Mouse (Mus musculus) heart, embryonic 16.5 days (tissue): ENCODE results near the gene Fgf3. TPM values are rescaled to one million over a fixed set of nuclear protein-coding genes. Genes with fewer than 3 reads are reported as not detected.

ENCODE experiments used
- ATAC-seq: fragments of 200-750 bp; cut with Nextera tagmentation; replicated peaks from 2 replicates; pipeline ENCODE4 v1.8.0; 2017; ENCODE audit warnings: moderate number of reproducible peaks; ENCODE audit not compliant: insufficient read depth, low FRiP score; ENCODE audit errors: extremely low read depth
- H3K27ac ChIP-seq: fragments of 300-500 bp; sonication (generic); 2 replicates; pipeline ENCODE4 v1.5.1; 2014; ENCODE audit warnings: mild to moderate bottlenecking, low read length, control low read depth, moderate library complexity
- H3K27me3 ChIP-seq: fragments of 300-500 bp; sonication (generic); 2 replicates; pipeline ENCODE4 v1.6.1; 2014; ENCODE audit warnings: low read length, mixed read lengths; ENCODE audit not compliant: control insufficient read depth, insufficient read depth
- H3K36me3 ChIP-seq: fragments of 300-500 bp; sonication (generic); 2 replicates; pipeline ENCODE4 v1.6.1; 2014; ENCODE audit not compliant: control insufficient read depth, insufficient read depth
- H3K4me1 ChIP-seq: fragments of 300-500 bp; sonication (generic); 2 replicates; pipeline ENCODE4 v1.6.1; 2014; ENCODE audit warnings: low read length, mixed read lengths; ENCODE audit not compliant: control insufficient read depth, insufficient read depth
- H3K4me2 ChIP-seq: fragments of 300-500 bp; sonication (generic); 2 replicates; pipeline ENCODE4 v1.6.1; 2014; ENCODE audit warnings: low read depth, mild to moderate bottlenecking, control low read depth, low read length
- H3K4me3 ChIP-seq: fragments of 300-500 bp; sonication (generic); 2 replicates; pipeline ENCODE4 v1.5.1; 2014; ENCODE audit warnings: mild to moderate bottlenecking, control low read depth, low read length
- H3K9ac ChIP-seq: fragments of 300-500 bp; sonication (generic); 2 replicates; pipeline ENCODE4 v1.6.1; 2014; ENCODE audit warnings: low read length, control low read depth
- H3K9me3 ChIP-seq: fragments of 300-500 bp; sonication (generic); replicated peaks from 2 replicates; pipeline ENCODE4 v1.6.1; 2016; ENCODE audit warnings: low read length; ENCODE audit not compliant: control insufficient read depth
- WGBS: fragments of 180-500 bp; shearing (Covaris S2); extraction: QIAGEN DNeasy Blood & Tissue Kit; methylation state at CpG from one replicate; pipeline ENCODE4 v1.1.7; 2014; 5-methylcytosine and 5-hydroxymethylcytosine counted together
- polyA plus RNA-seq: library from polyadenylated mRNA; unstranded; fragments of >200 nt; fragmentation: Nextera tagmentation; extraction: Ambion mirVana; gene quantifications from 2 replicates; pipeline ENCODE4 v1.2.1, GENCODE M21; 2015

Fgf3 gene
- polyA plus RNA-seq: 0.20 and 0.79 TPM in 2 replicates

- WGBS: 2% methylated on average over 42 of the region's 43 CpGs
- Histone ChIP-seq H3K27me3 (peaks cover 73% of the 10 kb centered on the region), H3K4me2 (peak within 1 kb of the TSS; percentile 58), H3K4me1 (peaks cover 6% of the 10 kb centered on the region; the same call in 1 of the 2 replicates), H3K9me3 (no peaks in the 10 kb centered on the region), H3K27ac (no peak within 1 kb of the TSS), H3K36me3 (no peaks in the 10 kb centered on the region), H3K9ac (no peak within 1 kb of the TSS; the same call in 1 of the 2 replicates), H3K4me3 (peak within 1 kb of the TSS; percentile 51)
- no peak for ATAC-seq
Measured at GRCm38 (mm10) chr7:144837891-144838488, at the start of gene Fgf3. Fgf3 (plus strand) TSS chr7:144838083.

DNA sequence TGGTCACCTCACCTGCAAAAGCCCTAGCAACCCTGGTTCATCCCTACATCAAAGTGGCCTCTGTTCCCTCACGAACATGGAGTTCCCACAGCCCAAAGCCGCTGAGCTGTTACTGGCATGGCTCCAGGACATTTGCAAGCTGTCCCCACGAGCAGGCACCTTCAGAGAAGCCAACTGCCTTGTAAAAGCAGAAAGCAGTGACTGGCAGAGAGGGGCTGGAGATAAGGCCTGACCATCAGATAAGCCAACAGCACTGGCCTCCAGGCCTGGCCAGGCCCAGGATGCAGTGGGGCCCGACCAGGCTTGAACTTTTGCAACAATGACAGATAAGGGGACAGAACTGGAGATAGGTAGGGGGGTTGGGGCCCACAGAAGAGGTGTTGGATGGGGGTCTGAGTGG is 49.3 kb upstream of the Fgf3 start:
- 10% methylated on average over 4 of the region's 4 CpGs for WGBS
- peak; percentile 68 for ATAC-seq
- peaks cover 18% of the 10 kb centered on the region for H3K4me1 ChIP-seq

GRCm38 (mm10) chr7:144789601-144790556 is 48.0 kb upstream of the Fgf3 start:
- H3K27me3 ChIP-seq: peaks cover 8% of the 10 kb centered on the region; the same call in 1 of the 2 replicates
- H3K27ac ChIP-seq: no peak overlapping the region
- 48% methylated on average over 36 of the region's 36 CpGs for WGBS
- H3K9ac ChIP-seq: no peak overlapping the region
- no peak for ATAC-seq
- H3K4me2 ChIP-seq: peak overlapping the region; percentile 54
- H3K4me1 ChIP-seq: peaks cover 18% of the 10 kb centered on the region
- no peaks in the 10 kb centered on the region for H3K36me3 ChIP-seq
- H3K4me3 ChIP-seq: peak overlapping the region; percentile 29
- H3K9me3 ChIP-seq: no peaks in the 10 kb centered on the region

More for the DNA sequence above, 49.3 kb upstream of the Fgf3 start:
- H3K9me3 ChIP-seq: no peaks in the 10 kb centered on the region
- 0 out of 2 replicates have a peak overlapping the region, but pooled peaks have one; percentile 1 for H3K4me2 ChIP-seq
- H3K9ac ChIP-seq: no peak overlapping the region
- H3K27me3 ChIP-seq: peaks cover 8% of the 10 kb centered on the region; the same call in 1 of the 2 replicates
- H3K36me3 ChIP-seq: no peaks in the 10 kb centered on the region
- no peak overlapping the region for H3K4me3 ChIP-seq
- peak overlapping the region; percentile 17; the same call in 1 of the 2 replicates for H3K27ac ChIP-seq

DNA sequence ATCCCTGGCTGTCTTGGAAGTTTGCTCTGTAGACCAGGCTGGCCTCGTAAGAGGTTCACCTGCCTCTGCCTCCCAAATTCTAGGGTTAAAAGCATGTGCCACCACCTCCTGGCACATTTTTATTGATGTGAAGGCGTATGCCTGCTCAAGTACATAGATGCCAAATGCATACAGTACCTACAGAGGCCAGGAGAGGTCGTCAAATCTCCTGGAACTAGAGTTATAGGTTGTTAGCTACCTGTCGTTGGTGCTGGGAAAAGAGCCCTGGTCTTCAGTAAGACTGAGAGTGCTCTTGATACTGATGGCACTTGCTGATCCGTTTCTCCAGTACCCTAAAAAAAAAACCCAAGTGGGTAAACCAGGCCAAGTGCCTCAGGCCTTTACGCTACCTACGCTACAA is 46.5 kb upstream of the Fgf3 start:
- 89% methylated on average over 7 of the region's 7 CpGs for WGBS
- Histone ChIP-seq H3K27ac (no peak overlapping the region), H3K9me3 (no peaks in the 10 kb centered on the region), H3K4me3 (no peak overlapping the region), H3K9ac (no peak overlapping the region), H3K36me3 (no peaks in the 10 kb centered on the region), H3K4me1 (peaks cover 21% of the 10 kb centered on the region), H3K27me3 (peaks cover 11% of the 10 kb centered on the region), H3K4me2 (no peak overlapping the region)
- ATAC-seq: no peak

DNA sequence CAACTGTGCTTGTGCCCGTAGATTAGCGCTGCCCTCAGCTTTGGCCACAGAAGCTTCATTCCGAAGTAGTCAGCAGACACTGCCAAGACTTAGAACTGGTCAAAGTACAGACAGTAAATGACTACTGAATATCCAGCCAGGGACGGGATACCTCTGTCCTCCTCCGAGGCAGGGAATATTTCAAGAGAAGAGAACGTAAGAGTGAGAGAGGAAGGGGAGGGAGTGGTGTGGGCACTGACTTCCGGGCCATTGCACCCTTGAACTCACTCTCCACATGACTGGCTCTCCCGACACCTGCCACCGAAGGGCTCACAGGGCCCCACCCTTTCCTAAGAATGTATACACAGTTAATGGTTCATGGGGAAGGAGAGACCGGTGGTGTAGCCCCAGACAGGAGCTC is 44.6 kb upstream of the Fgf3 start:
- ATAC-seq: no peak
- no peaks in the 10 kb centered on the region for H3K9me3 ChIP-seq
- peaks cover 9% of the 10 kb centered on the region for H3K27me3 ChIP-seq
- no peak overlapping the region for H3K4me2 ChIP-seq
- WGBS: 72% methylated on average over 10 of the region's 10 CpGs
- H3K4me3 ChIP-seq: no peak overlapping the region
- no peak overlapping the region for H3K9ac ChIP-seq
- no peaks in the 10 kb centered on the region for H3K36me3 ChIP-seq
- H3K4me1 ChIP-seq: peaks cover 12% of the 10 kb centered on the region
- no peak overlapping the region for H3K27ac ChIP-seq

DNA sequence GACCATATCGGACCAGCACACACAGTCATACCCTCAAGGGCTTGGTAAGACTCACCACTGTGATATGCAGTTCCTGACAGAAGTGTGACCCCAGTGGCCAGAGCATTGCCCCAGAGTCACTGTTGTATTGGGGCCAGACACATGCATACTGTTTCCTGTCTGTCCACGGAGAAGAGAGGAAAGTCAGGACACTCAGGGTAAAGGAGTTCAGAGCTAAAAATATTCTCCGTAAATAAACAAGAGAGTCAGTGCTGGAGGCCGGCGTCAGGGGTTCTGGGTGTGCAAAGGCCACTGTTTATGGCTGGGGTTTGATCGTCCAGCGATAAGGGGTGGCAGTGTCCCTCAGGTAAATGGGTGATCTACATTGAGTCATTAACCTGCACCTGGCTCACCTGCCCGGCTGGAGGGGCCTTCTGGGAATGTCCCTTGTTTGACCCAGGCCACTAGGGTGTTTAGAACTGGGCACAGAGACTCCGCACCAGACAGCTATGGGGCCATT is 41.9 kb upstream of the Fgf3 start:
- ATAC-seq: no peak
- no peak overlapping the region for H3K4me2 ChIP-seq
- no peak overlapping the region for H3K27ac ChIP-seq
- no peak overlapping the region for H3K9ac ChIP-seq
- H3K4me3 ChIP-seq: no peak overlapping the region
- H3K4me1 ChIP-seq: peaks cover 5% of the 10 kb centered on the region; the same call in 1 of the 2 replicates
- 56% methylated on average over 9 of the region's 9 CpGs for WGBS
- peaks cover 24% of the 10 kb centered on the region for H3K27me3 ChIP-seq
- H3K9me3 ChIP-seq: no peaks in the 10 kb centered on the region
- no peaks in the 10 kb centered on the region for H3K36me3 ChIP-seq

- ATAC-seq: no peak
- Histone ChIP-seq H3K27ac (no peak overlapping the region), H3K9me3 (no peaks in the 10 kb centered on the region), H3K4me1 (peaks cover 5% of the 10 kb centered on the region; the same call in 1 of the 2 replicates), H3K9ac (no peak overlapping the region), H3K4me3 (no peak overlapping the region), H3K27me3 (peaks cover 25% of the 10 kb centered on the region), H3K36me3 (no peaks in the 10 kb centered on the region), H3K4me2 (no peak overlapping the region)
- WGBS: 67% methylated on average over 17 of the region's 17 CpGs
Measured at GRCm38 (mm10) chr7:144796986-144797735, 40.7 kb upstream of the Fgf3 start.

DNA sequence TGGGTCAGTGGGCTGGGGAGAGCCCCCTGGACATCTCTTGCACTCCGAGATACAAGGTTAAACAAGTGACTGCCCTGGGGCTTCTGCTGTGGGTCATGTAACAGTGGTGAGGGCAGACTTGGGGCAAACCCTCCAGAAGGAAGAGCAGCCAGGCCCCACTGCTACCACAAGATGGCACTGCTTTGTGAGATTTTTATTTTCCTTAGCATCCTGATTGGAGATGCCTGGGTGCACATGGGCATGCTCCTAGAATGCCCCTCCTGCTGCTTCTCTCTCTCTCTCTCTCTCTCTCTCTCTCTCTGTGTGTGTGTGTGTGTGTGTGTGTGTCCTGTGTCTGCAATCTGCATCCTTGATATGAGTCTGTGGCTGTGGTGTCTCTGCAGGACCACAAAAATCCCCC is 39.4 kb upstream of the Fgf3 start:
- no peak for ATAC-seq
- Histone ChIP-seq H3K27me3 (peaks cover 19% of the 10 kb centered on the region), H3K4me3 (no peak overlapping the region), H3K4me1 (peaks cover 5% of the 10 kb centered on the region; the same call in 1 of the 2 replicates), H3K4me2 (no peak overlapping the region), H3K27ac (no peak overlapping the region), H3K9me3 (no peaks in the 10 kb centered on the region), H3K36me3 (no peaks in the 10 kb centered on the region), H3K9ac (no peak overlapping the region)
- 38% methylated on average over 1 of the region's 1 CpGs for WGBS
